Mouse (Mus musculus): Measurements from ENCODE around the gene Vmn1r73.

Vmn1r73 gene

DNA sequence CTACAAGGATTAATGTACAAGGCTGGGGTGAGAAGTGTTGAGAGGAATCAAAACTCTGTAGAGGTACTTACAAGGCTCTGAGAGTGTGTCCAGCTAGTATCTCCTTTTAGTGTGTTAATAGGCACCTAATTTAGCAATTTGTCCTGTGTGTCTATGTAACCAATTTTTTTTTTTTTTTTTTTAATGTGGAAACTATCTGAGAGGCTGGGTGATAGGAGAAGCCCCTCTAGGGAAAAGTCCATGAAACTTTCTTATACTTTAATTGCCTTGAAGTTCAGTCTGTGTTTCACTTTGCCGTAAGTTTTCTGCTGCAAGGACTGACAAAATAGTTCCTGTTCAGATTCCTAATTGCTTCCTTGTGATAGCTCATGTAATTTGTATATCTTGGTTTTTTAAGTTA is at the start of gene Vmn1r73:
Gene Vmn1r73, plus strand, starts transcription at position 301 of the 400 bp plus-strand sequence.
- ATAC-seq (ENCODE audit: low TSS enrichment), result no peak

Measured in frontal cortex, adult (tissue).